Mouse (Mus musculus) CH12.LX (cell line): ENCODE measurements around the gene Jmjd1c. TPM values are rescaled to one million over a fixed set of nuclear protein-coding genes. Genes with fewer than 3 reads are reported as not detected.
A peak's percentile ranks its signal among the peaks of the same experiment; 100 is the strongest.
"Not testable (repeated sequence)": the region's sequence is repeated elsewhere in the genome, so short reads cannot be mapped to it uniquely, and the experiment has no call there.

Source experiments
- DNase-seq: peaks from one replicate; pipeline ENCODE4 v3.0.0-alpha.2; 2013; ENCODE audit errors: extremely low read depth
- H3K27ac ChIP-seq: 2 replicates; pipeline ENCODE4 v1.5.1; 2012; ENCODE audit warnings: low read depth, mild to moderate bottlenecking, control low read depth, moderate library complexity; ENCODE audit not compliant: insufficient read depth
- H3K27me3 ChIP-seq: replicated peaks from 2 replicates; pipeline ENCODE3; 2012; ENCODE audit warnings: inconsistent platforms
- H3K36me3 ChIP-seq, 2 experiments: replicated peaks in 1 of 2; 2 replicates each; pipeline versions ENCODE3 to v1.6.1; 2012; ENCODE audit warnings: inconsistent platforms in 1 of 2, low read length in 1 of 2, mild to moderate bottlenecking in 1 of 2, mixed read lengths in 1 of 2, moderate library complexity in 1 of 2; ENCODE audit not compliant: control insufficient read depth in 1 of 2, insufficient read depth in 1 of 2
- H3K4me1 ChIP-seq, 2 experiments: 2 replicates each; pipeline ENCODE4 v1.6.1; 2012; ENCODE audit warnings: inconsistent platforms in 1 of 2, moderate library complexity in 1 of 2; ENCODE audit not compliant: insufficient read depth in 2 of 2, control insufficient read depth in 1 of 2
- H3K4me2 ChIP-seq: 2 replicates; pipeline ENCODE4 v1.6.1; 2012; ENCODE audit warnings: low read depth, mild to moderate bottlenecking, control low read depth; ENCODE audit not compliant: poor library complexity, insufficient read depth, severe bottlenecking
- H3K4me3 ChIP-seq, 3 experiments: fragments of 150-350 bp in 1 of 3; sonication (generic) in 1 of 3; replicated peaks in 1 of 3; 2 replicates each; pipeline versions ENCODE3 to v1.5.1; 2011 to 2012; ENCODE audit warnings: low read depth in 2 of 3, low read length in 2 of 3, mild to moderate bottlenecking in 2 of 3, moderate library complexity in 2 of 3, control low read depth in 1 of 3, improper control_type of control experiment in 1 of 3, inconsistent platforms in 1 of 3, mixed read lengths in 1 of 3; ENCODE audit not compliant: poor library complexity in 1 of 3
- H3K79me2 ChIP-seq: replicated peaks from 2 replicates; pipeline ENCODE4 v1.6.1; 2012; ENCODE audit warnings: mild to moderate bottlenecking, moderate library complexity; ENCODE audit not compliant: control insufficient read depth, poor library complexity, insufficient read depth, severe bottlenecking; ENCODE audit errors: extremely low read depth
- H3K9ac ChIP-seq: 2 replicates; pipeline ENCODE4 v1.6.1; 2012; ENCODE audit warnings: low read depth, mild to moderate bottlenecking, control low read depth, moderate library complexity; ENCODE audit not compliant: insufficient read depth
- H3K9me3 ChIP-seq: replicated peaks from 2 replicates; pipeline ENCODE3; 2012; ENCODE audit warnings: low read length, inconsistent platforms, mixed read lengths
- BHLHE40 ChIP-seq: IDR thresholded peaks from 2 replicates; pipeline ENCODE4 v1.6.1; 2011; ENCODE audit warnings: mild to moderate bottlenecking, low read depth, low read length, improper control_type of control experiment
- CTCF ChIP-seq, 2 experiments: IDR thresholded peaks in 1 of 2; conservative IDR thresholded peaks in 1 of 2; 2 replicates each; pipeline ENCODE4 v1.5.1; 2011 to 2012; ENCODE audit warnings: low read depth in 2 of 2, low read length in 2 of 2, improper control_type of control experiment in 1 of 2, inconsistent platforms in 1 of 2, mild to moderate bottlenecking in 1 of 2, moderate library complexity in 1 of 2
- ELF1 ChIP-seq: IDR thresholded peaks from 2 replicates; pipeline ENCODE4 v1.6.1; 2014; ENCODE audit warnings: low read depth, mild to moderate bottlenecking, inconsistent platforms, low read length, improper control_type of control experiment
- EP300 ChIP-seq: IDR thresholded peaks from 2 replicates; pipeline ENCODE4 v1.6.1; 2011; ENCODE audit warnings: low read length, improper control_type of control experiment
- ETS1 ChIP-seq: conservative IDR thresholded peaks from 2 replicates; pipeline ENCODE4 v1.6.1; 2012; ENCODE audit warnings: low read depth, mild to moderate bottlenecking, inconsistent platforms, low read length, improper control_type of control experiment, moderate library complexity
- GABPA ChIP-seq: IDR thresholded peaks from 2 replicates; pipeline ENCODE4 v1.6.1; 2012; ENCODE audit warnings: low read depth, low read length, improper control_type of control experiment, inconsistent platforms; ENCODE audit not compliant: insufficient replicate concordance
- HCFC1 ChIP-seq: IDR thresholded peaks from 2 replicates; pipeline ENCODE4 v1.6.1; 2012; ENCODE audit warnings: low read depth, mild to moderate bottlenecking, inconsistent platforms, low read length, improper control_type of control experiment
- IRF4 ChIP-seq: IDR thresholded peaks from 2 replicates; pipeline ENCODE4 v1.6.1; 2014; ENCODE audit warnings: low read depth, mild to moderate bottlenecking, inconsistent platforms, low read length, improper control_type of control experiment
- JUN ChIP-seq: IDR thresholded peaks from 2 replicates; pipeline ENCODE4 v1.6.1; 2011; ENCODE audit warnings: low read depth, mild to moderate bottlenecking, low read length, improper control_type of control experiment, moderate library complexity; ENCODE audit not compliant: insufficient read depth
- JUND ChIP-seq: conservative IDR thresholded peaks from 2 replicates; pipeline ENCODE4 v1.6.1; 2011; ENCODE audit warnings: low read depth, low read length, improper control_type of control experiment
- KAT2A ChIP-seq: IDR thresholded peaks from 2 replicates; pipeline ENCODE4 v1.6.1; 2012; ENCODE audit warnings: low read length, improper control_type of control experiment, inconsistent platforms; ENCODE audit not compliant: insufficient replicate concordance
- MAFK ChIP-seq: IDR thresholded peaks from 2 replicates; pipeline ENCODE4 v1.6.1; 2011; ENCODE audit warnings: low read length, improper control_type of control experiment; ENCODE audit not compliant: insufficient replicate concordance
- MAX ChIP-seq: IDR thresholded peaks from 2 replicates; pipeline ENCODE4 v1.6.1; 2011; ENCODE audit warnings: low read length, improper control_type of control experiment
- MAZ ChIP-seq: IDR thresholded peaks from 2 replicates; pipeline ENCODE4 v1.6.1; 2012; ENCODE audit warnings: low read depth, mild to moderate bottlenecking, inconsistent platforms, low read length, improper control_type of control experiment, moderate library complexity
- MEF2A ChIP-seq: IDR thresholded peaks from 2 replicates; pipeline ENCODE4 v1.6.1; 2014; ENCODE audit warnings: low read depth, mild to moderate bottlenecking, inconsistent platforms, low read length, improper control_type of control experiment, borderline replicate concordance
- MXI1 ChIP-seq: IDR thresholded peaks from 2 replicates; pipeline ENCODE4 v1.6.1; 2011; ENCODE audit warnings: mild to moderate bottlenecking, low read depth, low read length, improper control_type of control experiment
- MYC ChIP-seq: IDR thresholded peaks from 2 replicates; pipeline ENCODE4 v1.6.1; 2011; ENCODE audit warnings: low read depth, mild to moderate bottlenecking, improper control_type of control experiment, low read length
- NRF1 ChIP-seq: IDR thresholded peaks from 2 replicates; pipeline ENCODE4 v1.6.1; 2014; ENCODE audit warnings: low read depth, mild to moderate bottlenecking, inconsistent platforms, low read length, improper control_type of control experiment, moderate library complexity
- PAX5 ChIP-seq: IDR thresholded peaks from 2 replicates; pipeline ENCODE4 v1.6.1; 2012; ENCODE audit warnings: low read length, inconsistent platforms, mixed read lengths
- POLR2AphosphoS2 ChIP-seq: IDR thresholded peaks from 2 replicates; pipeline ENCODE4 v1.6.1; 2011; ENCODE audit warnings: low read depth, low read length, improper control_type of control experiment
- RCOR1 ChIP-seq: conservative IDR thresholded peaks from 2 replicates; pipeline ENCODE4 v1.6.1; 2012; ENCODE audit warnings: low read depth, mild to moderate bottlenecking, inconsistent platforms, low read length, improper control_type of control experiment
- SIN3A ChIP-seq: IDR thresholded peaks from 2 replicates; pipeline ENCODE4 v1.6.1; 2012; ENCODE audit warnings: low read length, improper control_type of control experiment, inconsistent platforms
- TBP ChIP-seq: conservative IDR thresholded peaks from 2 replicates; pipeline ENCODE4 v1.6.1; 2011; ENCODE audit warnings: low read depth, low read length, improper control_type of control experiment
- UBTF ChIP-seq: IDR thresholded peaks from 2 replicates; pipeline ENCODE4 v1.6.1; 2012; ENCODE audit warnings: low read depth, mild to moderate bottlenecking, inconsistent platforms, low read length, improper control_type of control experiment, moderate library complexity
- USF1 ChIP-seq: IDR thresholded peaks from 2 replicates; pipeline ENCODE4 v1.6.1; 2014; ENCODE audit warnings: low read depth, mild to moderate bottlenecking, inconsistent platforms, low read length, improper control_type of control experiment
- USF2 ChIP-seq: conservative IDR thresholded peaks from 2 replicates; pipeline ENCODE4 v1.6.1; 2011; ENCODE audit warnings: low read depth, low read length, improper control_type of control experiment
- ZC3H11A ChIP-seq: IDR thresholded peaks from 2 replicates; pipeline ENCODE4 v1.6.1; 2012; ENCODE audit warnings: low read depth, mild to moderate bottlenecking, inconsistent platforms, low read length, improper control_type of control experiment
- ZKSCAN1 ChIP-seq: IDR thresholded peaks from 2 replicates; pipeline ENCODE4 v1.6.1; 2012; ENCODE audit warnings: low read depth, inconsistent platforms, low read length, improper control_type of control experiment, borderline replicate concordance
- ZMIZ1 ChIP-seq: IDR thresholded peaks from 2 replicates; pipeline ENCODE4 v1.6.1; 2012; ENCODE audit warnings: low read depth, mild to moderate bottlenecking, inconsistent platforms, low read length, improper control_type of control experiment
- ZNF384 ChIP-seq: IDR thresholded peaks from 2 replicates; pipeline ENCODE4 v1.6.1; 2012; ENCODE audit warnings: low read depth, low read length, improper control_type of control experiment, inconsistent platforms
- dilution Hi-C: fragments of 300-500 bp; cut with MboI; formaldehyde crosslinking; loops from 2 replicates; pipeline ENCODE4 v1.14.3; 2020; ENCODE audit warnings: low sequenced_read_pairs; ENCODE audit not compliant: extremely low pct_unique_long_range_greater_than_20kb, extremely low pct_ligation_motif_present
- in situ Hi-C: fragments of 300-500 bp; cut with MboI; formaldehyde crosslinking; loops from 3 replicates; pipeline ENCODE4 v1.14.3; 2019; ENCODE audit warnings: low sequenced_read_pairs, low pct_ligation_motif_present, low pct_unique_long_range_greater_than_20kb, mixed read lengths
- polyA plus RNA-seq: library from polyadenylated mRNA; unstranded; fragments of >175 nt; gene quantifications from 2 replicates; pipeline ENCODE4 v1.2.1, GENCODE M21; 2012; ENCODE audit warnings: low read depth; ENCODE audit not compliant: insufficient read length
- total RNA-seq, 2 experiments: library from RNA; depleted of rRNA; stranded (reverse); fragments of 300-350 nt in 1 of 2; fragments of >200 nt in 1 of 2; gene quantifications; 2 replicates each; pipeline ENCODE4 v1.2.3; 2012 to 2014

Jmjd1c gene
- total and polyA plus RNA-seq, 3 experiments = 41.2 to 50.1 (median 41.6) TPM

- Histone ChIP-seq H3K36me3 (peaks cover 14 to 51% of the 10 kb centered on the region in 2 experiments), H3K79me2 (peaks cover 91% of the 10 kb centered on the region), H3K27ac (peak overlapping the region; percentile 96), H3K4me1 (peaks cover 22 to 66% of the 10 kb centered on the region in 2 experiments), H3K4me2 (peak overlapping the region; percentile 69; the same call in 1 of the 2 replicates)
- dilution Hi-C loops, H3K9ac ChIP-seq, H3K9me3 ChIP-seq, H3K4me3 ChIP-seq, DNase-seq, in situ Hi-C loops, H3K27me3 ChIP-seq: not testable (repeated sequence)
- peak; percentile 82 for TF ChIP-seq MAZ
Observed at GRCm38 (mm10) chr10:67112967-67113366, 17.0 kb downstream of the Jmjd1c start.

GRCm38 (mm10) chr10:67113833-67114232, 17.9 kb downstream of the Jmjd1c start:
- dilution Hi-C loops (no loop called here), in situ Hi-C loops (no loop called here)
- H3K4me3 ChIP-seq = no peak overlapping the region
- no peak overlapping the region for H3K9ac ChIP-seq
- H3K9me3 ChIP-seq = no peaks in the 10 kb centered on the region
- H3K27me3 ChIP-seq = no peaks in the 10 kb centered on the region
- peak; percentile 68 for DNase-seq
- 0 out of 2 replicates have a peak overlapping the region, but pooled peaks have one; percentile 46 for H3K4me2 ChIP-seq
- H3K36me3 ChIP-seq = peaks cover 9 to 50% of the 10 kb centered on the region in 2 experiments
- peaks cover 92% of the 10 kb centered on the region for H3K79me2 ChIP-seq
- peak overlapping the region; percentile 67; the same call in 1 of the 2 replicates for H3K27ac ChIP-seq
- H3K4me1 ChIP-seq = peaks cover 23 to 70% of the 10 kb centered on the region in 2 experiments
- TF ChIP-seq ZKSCAN1 = no peak
- TF ChIP-seq MXI1 = peak; percentile 50; the same call in 1 of the 2 replicates
- peak; percentile 18; the same call in 1 of the 2 replicates for TF ChIP-seq ETS1
- peak; percentile 56 for TF ChIP-seq USF2
- peak; percentile 11; the same call in 1 of the 2 replicates for TF ChIP-seq IRF4
- no peak for TF ChIP-seq ZMIZ1
- TF ChIP-seq PAX5 = no peak
- no peak for TF ChIP-seq TBP
- TF ChIP-seq MAZ = 0 out of 2 replicates have a peak, but pooled peaks have one; percentile 42
- TF ChIP-seq ZC3H11A = no peak
- peak; percentile 42; the same call in 1 of the 2 replicates for TF ChIP-seq EP300
- peak; percentile 67; the same call in 1 of the 2 replicates for TF ChIP-seq MYC
- peak; percentile 63 for TF ChIP-seq USF1
- no peak for TF ChIP-seq NRF1
- no peak for TF ChIP-seq RCOR1
- no peak for TF ChIP-seq JUND
- peak; percentile 54; the same call in 1 of the 2 replicates for TF ChIP-seq BHLHE40
- no peak for TF ChIP-seq JUN
- TF ChIP-seq MAFK = no peak
- no peak for TF ChIP-seq GABPA
- peak; percentile 44; the same call in 1 of the 2 replicates for TF ChIP-seq ZNF384
- TF ChIP-seq ELF1 = peak; percentile 37; the same call in 1 of the 2 replicates
- no peak for TF ChIP-seq KAT2A
- TF ChIP-seq HCFC1 = no peak
- TF ChIP-seq MAX = peak; percentile 78
- TF ChIP-seq UBTF = no peak
- TF ChIP-seq CTCF (conservative IDR thresholded peaks at IDR 0.05 in 1 of 2, IDR thresholded peaks at IDR 0.05 in 1 of 2; ENCODE audit: low read depth in 2 of 2, low read length in 2 of 2) = no peak
- TF ChIP-seq SIN3A = peak; percentile 52; the same call in 1 of the 2 replicates
- no peak for TF ChIP-seq POLR2AphosphoS2
- TF ChIP-seq MEF2A = peak; percentile 43; the same call in 1 of the 2 replicates
